Mouse (Mus musculus): ENCODE data around the gene Fcho1.

Fcho1 gene

DNA sequence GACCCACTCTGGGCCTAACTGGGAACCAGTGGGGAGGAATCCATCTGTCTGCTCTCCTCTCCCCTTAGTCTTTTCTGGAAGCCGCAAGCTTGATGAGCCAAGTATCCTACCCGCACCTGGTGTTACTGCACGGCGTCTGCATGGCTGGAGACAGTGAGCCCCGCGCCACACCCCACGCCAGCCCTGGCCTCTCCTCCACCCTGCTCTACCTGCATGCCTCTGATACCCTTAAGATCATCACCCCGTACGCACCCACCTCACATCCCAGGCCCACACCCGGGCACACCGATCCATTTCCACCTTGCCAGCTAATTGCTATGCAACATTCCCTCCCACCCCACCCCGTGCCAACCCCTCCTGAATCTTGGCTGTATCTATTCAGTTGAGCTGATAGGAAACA, 42.7 kb downstream of the Fcho1 start:
- no peak for DNase-seq (ENCODE audit: low read depth, low spot score)

GRCm38 (mm10) chr8:71681369-71681915, 44.1 kb downstream of the Fcho1 start:
- DNase-seq (ENCODE audit: low read depth, low spot score), result no peak

DNA sequence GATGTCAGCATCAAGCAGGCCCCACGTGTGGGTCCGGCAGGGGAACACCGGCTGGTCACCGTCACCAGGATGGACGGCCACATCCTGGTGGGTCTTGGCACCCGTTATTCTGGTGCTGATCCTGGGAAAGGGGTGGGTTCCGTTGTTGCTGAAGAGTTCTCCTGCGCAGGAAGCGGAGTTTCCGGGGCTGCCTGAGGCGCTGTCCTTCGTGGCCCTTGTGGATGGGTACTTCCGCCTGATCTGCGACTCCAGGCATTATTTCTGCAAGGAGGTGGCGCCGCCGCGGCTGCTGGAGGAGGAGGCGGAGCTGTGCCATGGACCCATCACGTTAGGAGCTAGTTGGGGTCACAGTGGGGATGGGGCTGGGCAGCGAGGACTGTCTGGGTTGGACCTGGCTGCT, 45.0 kb downstream of the Fcho1 start:
- DNase-seq (ENCODE audit: low read depth, low spot score), result no peak

DNA sequence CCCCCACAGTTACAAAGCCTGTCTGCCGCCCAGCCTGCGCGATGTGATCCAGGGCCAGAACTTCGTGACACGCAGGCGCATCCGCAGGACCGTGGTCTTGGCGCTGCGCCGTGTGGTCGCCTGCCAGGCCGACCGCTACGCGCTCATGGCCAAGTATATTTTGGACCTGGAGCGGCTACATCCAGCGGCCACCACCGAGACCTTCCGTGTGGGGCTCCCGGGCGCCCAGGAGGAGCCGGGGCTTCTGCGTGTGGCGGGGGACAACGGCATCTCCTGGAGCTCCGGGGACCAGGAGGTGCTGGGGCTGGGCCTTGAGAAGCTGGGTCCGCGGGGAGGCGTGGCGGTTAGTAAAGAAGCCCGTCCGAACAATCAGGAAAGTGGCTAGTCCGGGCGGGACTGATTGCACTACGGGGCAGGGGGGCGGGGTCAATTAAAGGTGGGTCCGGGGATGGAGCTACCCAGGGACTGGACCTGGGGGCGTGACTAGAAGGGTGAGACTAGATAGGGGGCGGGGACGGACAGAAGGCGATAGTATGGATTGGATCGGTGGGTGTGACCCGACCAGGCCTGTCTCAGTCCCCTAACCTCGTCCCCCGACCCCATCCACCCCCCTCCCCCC, 45.9 kb downstream of the Fcho1 start:
- DNase-seq (ENCODE audit: low read depth, low spot score), result no peak

GRCm38 (mm10) chr8:71679116-71679515, 46.4 kb downstream of the Fcho1 start:
- no peak for DNase-seq (ENCODE audit: low read depth, low spot score)

- no peak for DNase-seq (ENCODE audit: low read depth, low spot score)
These were observed 47.3 kb downstream of the Fcho1 start for GRCm38 (mm10) chr8:71678216-71678615.

GRCm38 (mm10) chr8:71677555-71677954, 48.0 kb downstream of the Fcho1 start:
- no peak for DNase-seq (ENCODE audit: low read depth, low spot score)

DNA sequence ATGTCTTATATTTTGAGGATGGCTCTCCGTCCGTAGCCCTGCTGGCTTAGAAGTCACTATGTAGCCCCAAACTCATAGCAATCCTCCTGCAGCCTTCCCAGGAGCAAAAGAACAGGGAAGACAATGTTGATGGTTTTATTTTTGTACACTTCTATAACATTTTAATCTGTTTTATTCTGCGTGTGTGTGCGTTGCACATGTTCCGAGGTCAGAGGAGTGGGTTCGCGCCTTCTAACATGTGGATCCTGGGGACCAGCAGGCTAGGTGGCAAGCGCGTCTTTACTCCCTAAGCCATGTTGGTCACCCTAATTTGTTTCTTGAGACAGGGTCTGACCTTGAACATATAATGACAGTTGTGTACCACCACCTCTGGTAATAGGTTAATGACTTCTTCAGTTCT, 48.7 kb downstream of the Fcho1 start:
- DNase-seq (ENCODE audit: low read depth, low spot score), result no peak

DNA sequence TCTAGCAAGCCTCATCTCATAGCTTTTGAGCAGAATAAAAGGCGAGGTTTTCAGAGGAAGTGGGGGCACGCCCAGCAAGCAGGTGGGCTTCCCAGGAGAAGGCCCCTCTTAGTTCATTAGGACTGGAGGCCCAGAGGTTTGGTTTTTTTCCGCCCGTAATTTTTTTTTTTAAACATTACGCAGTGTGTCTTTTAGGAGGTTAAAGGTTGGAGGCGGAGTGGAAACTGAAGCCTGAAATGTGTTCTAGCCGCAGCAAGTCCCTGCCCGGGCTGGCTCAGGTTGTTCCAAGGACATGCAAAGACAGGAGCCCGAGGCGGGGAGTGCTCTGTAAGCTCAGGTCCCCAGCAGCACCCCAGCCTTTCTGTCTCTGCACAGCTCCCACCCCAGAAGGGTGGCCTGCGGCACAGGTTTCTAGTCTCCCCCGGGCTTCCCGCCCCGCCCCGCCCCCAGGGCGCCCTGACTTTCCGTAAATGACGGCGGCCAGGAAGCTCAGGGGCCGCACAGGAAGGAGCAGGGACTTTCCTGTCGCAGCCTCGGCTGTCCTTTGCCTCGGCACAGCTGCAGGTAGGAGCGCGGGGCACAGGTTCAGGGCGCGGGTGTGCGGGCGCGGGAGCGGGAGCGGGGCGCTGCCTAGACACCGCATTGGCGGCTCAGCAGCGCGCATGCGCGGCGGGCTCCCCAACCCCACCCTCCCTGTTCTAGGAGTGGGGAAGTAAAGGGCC, 49.3 kb downstream of the Fcho1 start, which contains the start of gene Jak3:
Gene Jak3, plus strand, starts transcription at position 277 of the 722 bp plus-strand sequence.
- peak; percentile 90 for DNase-seq (ENCODE audit: low read depth, low spot score)

DNA sequence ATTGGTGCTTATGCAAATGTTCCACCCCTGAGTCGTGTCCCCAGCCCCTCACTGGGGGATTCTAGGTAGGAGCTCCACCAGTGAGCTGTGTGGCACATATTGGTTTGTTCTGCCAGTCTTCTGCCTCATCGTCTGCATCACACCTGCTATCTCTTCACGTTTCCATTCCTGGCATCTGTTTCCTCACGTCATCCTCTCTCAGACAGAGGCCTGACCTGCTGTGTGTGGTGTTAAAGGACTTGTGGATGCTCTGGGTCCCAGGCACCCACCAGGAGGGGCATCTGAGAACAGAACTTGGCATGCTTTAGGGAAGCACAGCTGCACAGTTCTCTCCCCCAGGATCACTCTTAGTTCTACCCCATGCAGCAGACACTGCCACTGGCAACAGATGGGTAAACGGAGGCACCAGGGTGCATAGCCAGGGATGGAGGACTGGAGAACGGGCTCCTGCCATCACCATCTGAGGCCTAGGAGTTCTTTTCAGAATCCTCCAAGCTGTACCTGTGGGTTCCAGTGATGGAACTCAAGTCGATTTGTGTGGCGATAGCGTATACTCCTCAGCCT, 50.0 kb downstream of the Fcho1 start:
- no peak for DNase-seq (ENCODE audit: low read depth, low spot score)

DNA sequence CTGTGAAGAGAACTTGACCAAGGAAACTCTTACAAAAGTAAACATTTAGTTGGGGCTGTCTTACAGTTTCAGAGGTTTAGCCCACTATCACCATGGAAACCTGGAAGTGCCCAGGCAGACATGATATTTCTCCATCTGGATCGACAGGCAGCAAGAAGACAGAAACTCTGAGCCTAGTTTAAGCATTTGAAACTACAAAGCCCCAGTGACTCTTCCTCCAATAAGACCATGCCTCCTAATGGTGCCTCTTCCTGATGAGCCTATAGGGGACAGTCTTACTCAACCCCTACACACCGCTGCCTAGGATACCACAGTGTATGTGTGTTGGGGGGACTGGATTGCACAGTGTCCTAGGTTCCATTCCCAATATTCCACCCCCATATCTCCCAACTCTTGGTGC, 51.4 kb downstream of the Fcho1 start:
- no peak for DNase-seq (ENCODE audit: low read depth, low spot score)

DNA sequence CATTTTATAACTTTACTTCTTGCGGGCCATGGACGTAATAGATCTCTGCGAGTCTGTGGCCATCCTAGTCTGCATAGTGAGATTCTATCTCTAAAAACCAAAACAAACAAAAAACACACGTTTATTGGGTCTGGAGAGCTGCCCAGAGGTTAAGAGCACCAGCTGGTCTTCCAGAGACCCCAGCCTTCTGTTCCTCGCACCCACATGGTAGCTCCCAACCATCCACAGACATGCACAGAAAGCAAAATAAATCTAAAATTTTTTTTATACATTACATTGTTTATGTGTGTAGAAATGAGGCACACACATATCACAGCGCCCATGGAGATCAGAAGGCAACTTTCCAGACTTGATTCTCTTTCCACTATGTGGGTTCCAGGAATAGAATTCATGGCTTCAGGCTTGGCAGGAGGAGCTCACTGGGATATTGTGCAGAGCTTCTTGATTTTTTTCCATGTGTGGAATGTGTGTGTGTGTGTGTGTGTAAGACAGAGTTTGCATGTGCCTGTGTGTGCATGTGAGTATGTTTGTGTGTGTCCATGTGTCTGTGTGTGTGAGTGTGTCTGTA, 53.3 kb downstream of the Fcho1 start:
- no peak for DNase-seq (ENCODE audit: low read depth, low spot score)

DNA sequence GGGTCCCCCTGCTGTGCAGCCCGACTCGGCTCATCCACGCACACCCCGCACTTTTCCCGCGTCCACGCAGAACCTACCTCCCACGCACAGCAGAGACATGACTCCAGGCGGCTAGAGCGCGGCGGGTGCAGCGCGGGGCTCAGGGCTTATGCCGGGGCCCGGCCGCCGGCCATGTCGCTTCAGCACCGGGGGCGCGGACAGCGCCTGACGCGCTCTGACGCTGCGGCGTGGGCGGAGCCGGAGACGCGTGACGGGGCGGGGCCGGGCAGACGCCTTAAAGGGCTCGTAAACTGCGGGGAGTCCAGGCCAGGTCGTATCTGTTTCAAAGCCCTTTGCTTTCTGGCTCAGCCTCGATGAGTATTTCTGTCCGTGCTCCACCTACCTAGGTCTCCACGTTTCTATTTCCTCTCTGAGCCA, 54.0 kb downstream of the Fcho1 start, which contains the start of gene Unc13a:
Gene Unc13a, minus strand, starts transcription at position 209 of the 417 bp plus-strand sequence.
- peak; percentile 95 for DNase-seq (ENCODE audit: low read depth, low spot score)

DNA sequence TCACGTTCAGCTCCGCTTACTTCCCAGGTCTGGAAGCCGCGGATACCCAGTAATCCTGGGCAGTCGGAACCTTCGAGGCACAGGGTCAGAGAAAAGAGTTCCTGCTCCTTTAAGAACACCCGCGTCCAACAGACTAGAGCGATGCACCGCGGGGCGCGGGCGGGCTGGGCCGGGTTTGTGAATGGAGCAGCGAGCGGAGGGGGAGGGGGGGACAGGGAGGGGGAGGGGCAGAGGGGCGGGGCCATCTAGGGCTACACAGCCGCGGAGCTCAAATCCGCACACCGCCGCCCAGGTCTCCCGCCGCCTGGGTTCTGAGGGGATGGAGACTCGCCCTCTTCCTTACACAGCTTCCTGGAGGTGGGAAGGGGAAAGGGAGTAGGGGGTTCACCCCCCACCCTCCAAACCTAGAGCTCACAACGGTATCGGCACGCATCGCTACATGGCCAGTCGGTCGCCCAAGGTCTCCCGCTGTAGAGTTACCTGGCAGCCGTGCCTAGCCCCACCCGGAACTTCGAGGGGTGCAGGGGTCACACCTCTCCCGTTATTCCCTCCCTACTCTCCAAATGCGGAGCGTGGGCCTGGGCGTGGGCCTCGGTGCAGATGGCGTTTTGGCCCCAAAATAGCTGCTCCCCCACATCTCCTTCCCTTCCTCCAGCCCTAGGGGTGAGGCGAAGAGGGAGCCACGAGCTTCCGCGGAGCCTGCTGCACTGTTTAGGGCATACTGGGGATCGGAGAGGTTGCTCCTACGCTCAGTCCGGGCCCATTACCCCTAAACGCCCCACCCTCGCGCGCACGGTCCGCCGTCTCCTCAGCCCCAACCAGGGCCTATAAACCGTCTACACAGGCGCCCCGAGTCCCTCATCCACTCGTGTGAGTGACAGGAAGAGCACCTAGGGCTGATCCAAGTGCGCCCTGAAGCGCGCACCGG, 54.6 kb downstream of the Fcho1 start:
- peak; percentile 73 for DNase-seq (ENCODE audit: low read depth, low spot score)

- DNase-seq (ENCODE audit: low read depth, low spot score), result no peak
These were observed 55.3 kb downstream of the Fcho1 start for GRCm38 (mm10) chr8:71670198-71670597.

GRCm38 (mm10) chr8:71668220-71668975, 57.1 kb downstream of the Fcho1 start:
- DNase-seq (ENCODE audit: low read depth, low spot score), result peak; percentile 82

DNA sequence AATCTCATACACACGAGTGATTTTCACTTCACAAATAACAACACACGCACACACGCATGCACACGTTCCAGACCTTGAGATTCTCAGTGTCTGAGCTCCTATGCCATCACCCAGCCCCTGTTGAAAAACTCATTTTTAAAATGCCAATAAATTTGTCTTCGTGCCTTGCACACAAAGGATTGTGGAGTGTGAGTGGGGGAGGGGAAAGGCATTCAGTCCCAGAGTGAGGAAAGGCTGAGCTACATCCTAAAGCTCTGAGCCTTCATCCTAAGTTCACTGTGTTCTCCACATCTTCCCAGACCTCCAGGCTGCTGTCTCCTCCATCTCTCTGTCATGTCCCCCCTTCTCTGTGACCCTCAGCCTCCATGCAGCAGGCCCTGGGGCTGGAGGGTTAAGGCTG, 58.3 kb downstream of the Fcho1 start:
- DNase-seq (ENCODE audit: low read depth, low spot score), result no peak

DNA sequence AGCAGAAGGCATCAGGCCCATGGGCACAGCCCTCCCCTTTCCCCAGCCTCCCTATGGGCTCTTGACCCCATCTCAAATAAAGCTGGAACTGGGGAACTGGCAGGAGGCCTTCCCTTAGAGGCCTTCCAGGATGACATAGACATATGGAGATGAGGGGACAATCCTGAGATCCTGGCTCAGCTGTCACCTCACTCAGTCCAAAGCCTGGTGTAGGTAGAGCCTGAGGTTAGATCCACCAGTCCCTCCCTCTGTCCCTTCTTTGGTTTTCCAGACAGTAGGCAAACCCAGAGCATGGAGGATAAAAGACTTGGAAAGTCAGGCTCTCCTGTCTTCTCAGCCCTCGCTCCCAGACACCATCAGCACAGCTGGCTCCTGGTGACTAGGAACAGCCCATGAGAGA, 58.7 kb downstream of the Fcho1 start:
- DNase-seq (ENCODE audit: low read depth, low spot score), result no peak

DNA sequence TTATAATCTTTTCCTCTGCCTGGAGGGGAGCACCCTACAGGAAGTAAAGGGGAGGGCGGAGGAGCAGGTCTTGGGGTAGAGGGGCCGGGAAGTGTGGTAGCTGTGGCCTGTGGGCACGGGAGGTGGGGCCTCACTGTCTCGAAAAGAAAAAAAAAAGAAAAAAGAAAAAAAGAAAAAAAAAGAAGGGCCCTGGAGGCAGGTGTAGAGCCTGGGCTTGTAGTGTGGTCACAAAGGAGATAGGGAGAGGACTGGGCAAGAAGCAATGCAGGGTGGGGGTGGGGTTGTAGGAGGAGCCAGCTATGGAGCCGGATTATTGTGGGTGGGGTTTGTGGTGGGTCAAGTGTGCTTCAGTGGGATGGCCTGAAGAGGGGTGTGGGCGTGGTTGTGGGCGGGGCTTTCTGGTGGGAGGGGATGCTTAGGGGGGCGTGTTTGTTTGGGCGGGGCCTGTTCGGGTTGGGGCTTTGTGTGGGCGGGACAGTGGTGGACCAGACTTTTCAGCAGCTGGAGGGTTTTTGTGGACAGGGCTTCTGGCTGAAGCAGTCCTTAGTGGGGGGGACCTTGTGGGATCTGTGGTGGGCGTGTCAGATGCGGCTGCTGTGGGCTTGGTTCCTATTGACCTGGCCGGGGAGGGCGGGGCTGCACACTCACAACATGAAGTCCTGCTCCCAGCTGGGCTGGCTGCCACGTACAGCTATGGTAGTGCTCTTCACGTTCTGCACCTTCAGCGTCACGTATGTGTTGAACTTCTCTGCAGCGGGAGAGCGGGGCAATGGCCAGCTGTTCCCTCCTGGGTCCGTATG, 60.0 kb downstream of the Fcho1 start:
- peak; percentile 70 for DNase-seq (ENCODE audit: low read depth, low spot score)

Data from CD4-positive, CD25-positive, alpha-beta regulatory T cell, adult 2 months (primary cell).